Mouse (Mus musculus): Measurements from ENCODE around the gene Evpl. TPM values are rescaled to one million over a fixed set of nuclear protein-coding genes. Genes with fewer than 3 reads are reported as not detected.
A peak's percentile ranks its signal among the peaks of the same experiment; 100 is the strongest.

The Evpl gene
- total and polyA plus RNA-seq, 3 experiments: 0.01 to 0.05 TPM; not detected in 1

GRCm38 (mm10) chr11:116203150-116203549, 34.7 kb downstream of the Evpl start:
- no peaks in the 10 kb centered on the region for H3K27me3 ChIP-seq (ENCODE audit: insufficient read depth, low read length)
- TF ChIP-seq GATA2 (IDR thresholded peaks at IDR 0.05; ENCODE audit: borderline replicate concordance, low read depth, low read length) (no peak), GATA1 (IDR thresholded peaks at IDR 0.05; ENCODE audit: borderline replicate concordance, low read length) (no peak), CTCF (IDR thresholded peaks at IDR 0.05; ENCODE audit: low read depth, low read length) (no peak), TAL1 (conservative IDR thresholded peaks at IDR 0.05; ENCODE audit: low read depth, low read length) (no peak), POLR2AphosphoS5 (IDR thresholded peaks at IDR 0.05; ENCODE audit: insufficient replicate concordance, low read depth, low read length) (no peak)
- H3K36me3 ChIP-seq (replicated peaks): peaks cover 64% of the 10 kb centered on the region
- H3K9me3 ChIP-seq (replicated peaks): no peaks in the 10 kb centered on the region
- DNase-seq (ENCODE audit: low spot score): no peak
- H3K4me1 ChIP-seq (ENCODE audit: insufficient read depth, low read depth, low read length): peaks cover 15% of the 10 kb centered on the region
- no peak for ATAC-seq (ENCODE audit: extremely low read depth, insufficient number of reproducible peaks, low FRiP score, poor library complexity, severe bottlenecking)
- H3K4me3 ChIP-seq (ENCODE audit: low read depth, low read length): no peak overlapping the region

GRCm38 (mm10) chr11:116201151-116201550, 36.7 kb downstream of the Evpl start:
- no peak for DNase-seq (ENCODE audit: low spot score)
- Histone ChIP-seq H3K4me3 (ENCODE audit: low read depth, low read length) (no peak overlapping the region), H3K36me3 (replicated peaks) (peaks cover 58% of the 10 kb centered on the region), H3K9me3 (replicated peaks) (no peaks in the 10 kb centered on the region), H3K4me1 (ENCODE audit: insufficient read depth, low read depth, low read length) (peaks cover 27% of the 10 kb centered on the region), H3K27me3 (ENCODE audit: insufficient read depth, low read length) (no peaks in the 10 kb centered on the region)
- no peak for ATAC-seq (ENCODE audit: extremely low read depth, insufficient number of reproducible peaks, low FRiP score, poor library complexity, severe bottlenecking)
- TF ChIP-seq POLR2AphosphoS5 (IDR thresholded peaks at IDR 0.05; ENCODE audit: insufficient replicate concordance, low read depth, low read length) (no peak), TAL1 (conservative IDR thresholded peaks at IDR 0.05; ENCODE audit: low read depth, low read length) (no peak), CTCF (IDR thresholded peaks at IDR 0.05; ENCODE audit: low read depth, low read length) (no peak), GATA2 (IDR thresholded peaks at IDR 0.05; ENCODE audit: borderline replicate concordance, low read depth, low read length) (no peak), GATA1 (IDR thresholded peaks at IDR 0.05; ENCODE audit: borderline replicate concordance, low read length) (no peak)

- ATAC-seq (ENCODE audit: extremely low read depth, insufficient number of reproducible peaks, low FRiP score, poor library complexity, severe bottlenecking): peak; percentile 84
- TF ChIP-seq GATA2 (IDR thresholded peaks at IDR 0.05; ENCODE audit: borderline replicate concordance, low read depth, low read length) (no peak), CTCF (IDR thresholded peaks at IDR 0.05; ENCODE audit: low read depth, low read length) (no peak), POLR2AphosphoS5 (IDR thresholded peaks at IDR 0.05; ENCODE audit: insufficient replicate concordance, low read depth, low read length) (no peak), TAL1 (conservative IDR thresholded peaks at IDR 0.05; ENCODE audit: low read depth, low read length) (no peak), GATA1 (IDR thresholded peaks at IDR 0.05; ENCODE audit: borderline replicate concordance, low read length) (no peak)
- peak; percentile 95 for DNase-seq (ENCODE audit: low spot score)
- H3K36me3 ChIP-seq (replicated peaks): peaks cover 49% of the 10 kb centered on the region
- peaks cover 43% of the 10 kb centered on the region for H3K4me1 ChIP-seq (ENCODE audit: insufficient read depth, low read depth, low read length)
- H3K4me3 ChIP-seq (ENCODE audit: low read depth, low read length): peak within 1 kb of the TSS; percentile 80
- no peaks in the 10 kb centered on the region for H3K9me3 ChIP-seq (replicated peaks)
- no peaks in the 10 kb centered on the region for H3K27me3 ChIP-seq (ENCODE audit: insufficient read depth, low read length)
Measured at GRCm38 (mm10) chr11:116198639-116199531, 39.0 kb downstream of the Evpl start, which contains the start of the genes Ten1 and Acox1. Gene Ten1, plus strand, starts transcription at chr11:116198855. Gene Acox1, minus strand, starts transcription at chr11:116199045.

- ATAC-seq (ENCODE audit: extremely low read depth, insufficient number of reproducible peaks, low FRiP score, poor library complexity, severe bottlenecking): no peak
Measured at GRCm38 (mm10) chr11:116198132-116198531, 39.7 kb downstream of the Evpl start.

GRCm38 (mm10) chr11:116197584-116197906, 40.3 kb downstream of the Evpl start:
- Histone ChIP-seq H3K9me3 (replicated peaks) (no peaks in the 10 kb centered on the region), H3K36me3 (replicated peaks) (peaks cover 43% of the 10 kb centered on the region), H3K4me3 (ENCODE audit: low read depth, low read length) (no peak overlapping the region; the same call in 1 of the 2 replicates), H3K27me3 (ENCODE audit: insufficient read depth, low read length) (no peaks in the 10 kb centered on the region), H3K4me1 (ENCODE audit: insufficient read depth, low read depth, low read length) (peaks cover 43% of the 10 kb centered on the region)
- ATAC-seq (ENCODE audit: extremely low read depth, insufficient number of reproducible peaks, low FRiP score, poor library complexity, severe bottlenecking) (no peak), DNase-seq (ENCODE audit: low spot score) (no peak)
- TF ChIP-seq POLR2AphosphoS5 (IDR thresholded peaks at IDR 0.05; ENCODE audit: insufficient replicate concordance, low read depth, low read length) (no peak), GATA1 (IDR thresholded peaks at IDR 0.05; ENCODE audit: borderline replicate concordance, low read length) (no peak), GATA2 (IDR thresholded peaks at IDR 0.05; ENCODE audit: borderline replicate concordance, low read depth, low read length) (no peak), CTCF (IDR thresholded peaks at IDR 0.05; ENCODE audit: low read depth, low read length) (no peak), TAL1 (conservative IDR thresholded peaks at IDR 0.05; ENCODE audit: low read depth, low read length) (no peak)

More at GRCm38 (mm10) chr11:116198132-116198531, 39.7 kb downstream of the Evpl start:
- no peak for TF ChIP-seq GATA1 (IDR thresholded peaks at IDR 0.05; ENCODE audit: borderline replicate concordance, low read length)
- TF ChIP-seq GATA2 (IDR thresholded peaks at IDR 0.05; ENCODE audit: borderline replicate concordance, low read depth, low read length): no peak
- no peak for TF ChIP-seq TAL1 (conservative IDR thresholded peaks at IDR 0.05; ENCODE audit: low read depth, low read length)
- no peak for TF ChIP-seq POLR2AphosphoS5 (IDR thresholded peaks at IDR 0.05; ENCODE audit: insufficient replicate concordance, low read depth, low read length)
- no peak for TF ChIP-seq CTCF (IDR thresholded peaks at IDR 0.05; ENCODE audit: low read depth, low read length)
- Histone ChIP-seq H3K4me3 (ENCODE audit: low read depth, low read length) (peak overlapping the region; percentile 80), H3K36me3 (replicated peaks) (peaks cover 43% of the 10 kb centered on the region), H3K4me1 (ENCODE audit: insufficient read depth, low read depth, low read length) (peaks cover 43% of the 10 kb centered on the region), H3K9me3 (replicated peaks) (no peaks in the 10 kb centered on the region), H3K27me3 (ENCODE audit: insufficient read depth, low read length) (no peaks in the 10 kb centered on the region)
- DNase-seq (ENCODE audit: low spot score): no peak

- no peaks in the 10 kb centered on the region for H3K27me3 ChIP-seq (ENCODE audit: insufficient read depth, low read length)
- DNase-seq (ENCODE audit: low spot score): no peak
- ATAC-seq (ENCODE audit: extremely low read depth, insufficient number of reproducible peaks, low FRiP score, poor library complexity, severe bottlenecking): no peak
- peaks cover 43% of the 10 kb centered on the region for H3K4me1 ChIP-seq (ENCODE audit: insufficient read depth, low read depth, low read length)
- no peaks in the 10 kb centered on the region for H3K9me3 ChIP-seq (replicated peaks)
- peaks cover 39% of the 10 kb centered on the region for H3K36me3 ChIP-seq (replicated peaks)
- TF ChIP-seq TAL1 (conservative IDR thresholded peaks at IDR 0.05; ENCODE audit: low read depth, low read length): no peak
- TF ChIP-seq GATA2 (IDR thresholded peaks at IDR 0.05; ENCODE audit: borderline replicate concordance, low read depth, low read length): no peak
- TF ChIP-seq POLR2AphosphoS5 (IDR thresholded peaks at IDR 0.05; ENCODE audit: insufficient replicate concordance, low read depth, low read length): no peak
- TF ChIP-seq GATA1 (IDR thresholded peaks at IDR 0.05; ENCODE audit: borderline replicate concordance, low read length): no peak
- no peak for TF ChIP-seq CTCF (IDR thresholded peaks at IDR 0.05; ENCODE audit: low read depth, low read length)
- no peak overlapping the region for H3K4me3 ChIP-seq (ENCODE audit: low read depth, low read length)
Measured at GRCm38 (mm10) chr11:116196866-116197583, 40.9 kb downstream of the Evpl start.
